Mouse (Mus musculus) forebrain, embryonic 14.5 days (tissue): ENCODE data around the gene Nrap. TPM values are rescaled to one million over a fixed set of nuclear protein-coding genes. Genes with fewer than 3 reads are reported as not detected.

Experiments
- ATAC-seq: fragments of 200-750 bp; cut with Nextera tagmentation; 2 replicates; pipeline ENCODE4 v1.8.0; 2017; ENCODE audit warnings: mild to moderate bottlenecking, moderate library complexity
- DNase-seq: peaks from one replicate; pipeline ENCODE4 v3.0.0-alpha.2; 2015; ENCODE audit warnings: low spot score
- H3K27ac ChIP-seq: fragments of 300-500 bp; sonication (generic); 2 replicates; pipeline ENCODE4 v1.5.1; 2014; ENCODE audit warnings: low read depth, mild to moderate bottlenecking, control low read depth, low read length, moderate library complexity
- H3K27me3 ChIP-seq: fragments of 300-500 bp; sonication (generic); replicated peaks from 2 replicates; pipeline ENCODE4 v1.6.1; 2014; ENCODE audit warnings: low read length, control low read depth, mixed read lengths; ENCODE audit not compliant: control insufficient read depth, insufficient read depth
- H3K36me3 ChIP-seq: fragments of 300-500 bp; sonication (generic); 2 replicates; pipeline ENCODE4 v1.6.1; 2014; ENCODE audit warnings: low read length, control low read depth; ENCODE audit not compliant: control insufficient read depth, insufficient read depth
- H3K4me1 ChIP-seq: fragments of 300-500 bp; sonication (generic); 2 replicates; pipeline ENCODE4 v1.6.1; 2014; ENCODE audit warnings: antibody characterized with exemption, low read length, control low read depth; ENCODE audit not compliant: control insufficient read depth, insufficient read depth
- H3K4me2 ChIP-seq: fragments of 300-500 bp; sonication (generic); 2 replicates; pipeline ENCODE4 v1.6.1; 2014; ENCODE audit warnings: mild to moderate bottlenecking, control low read depth, low read length
- H3K4me3 ChIP-seq: fragments of 300-500 bp; sonication (generic); 2 replicates; pipeline ENCODE4 v1.5.1; 2014; ENCODE audit warnings: low read depth, low read length, control low read depth
- H3K9ac ChIP-seq: fragments of 300-500 bp; sonication (generic); 2 replicates; pipeline ENCODE4 v1.6.1; 2014; ENCODE audit warnings: mild to moderate bottlenecking, low read length, control low read depth, moderate library complexity
- H3K9me3 ChIP-seq: fragments of 300-500 bp; sonication (generic); replicated peaks from 2 replicates; pipeline ENCODE4 v1.6.1; 2016; ENCODE audit warnings: low read length, control low read depth, mixed read lengths; ENCODE audit not compliant: control insufficient read depth
- WGBS: fragments of 180-500 bp; shearing (Covaris S2); extraction: QIAGEN DNeasy Blood & Tissue Kit; methylation state at CpG from one replicate; pipeline ENCODE4 v1.1.7; 2014; 5-methylcytosine and 5-hydroxymethylcytosine counted together
- polyA plus RNA-seq: library from polyadenylated mRNA; unstranded; fragments of >200 nt; fragmentation: Nextera tagmentation; extraction: Ambion mirVana; gene quantifications from 2 replicates; pipeline ENCODE4 v1.2.1, GENCODE M21; 2014

Nrap gene
- polyA plus RNA-seq, 1 experiment from 2014 or later, result 0.55 TPM

- DNase-seq (no peak), ATAC-seq (no peak)
- H3K36me3 ChIP-seq, result no peaks in the 10 kb centered on the region
- no peak overlapping the region for H3K27ac ChIP-seq
- no peaks in the 10 kb centered on the region for H3K27me3 ChIP-seq
- H3K4me2 ChIP-seq, result no peak overlapping the region
- no peak overlapping the region for H3K4me3 ChIP-seq
- no peaks in the 10 kb centered on the region for H3K4me1 ChIP-seq
- no peak overlapping the region for H3K9ac ChIP-seq
- WGBS, result 81% methylated on average over 10 of the region's 10 CpGs
- H3K9me3 ChIP-seq, result no peaks in the 10 kb centered on the region
Observed at GRCm38 (mm10) chr19:56374011-56374410, 15.8 kb downstream of the Nrap start.

GRCm38 (mm10) chr19:56373246-56373645 is 16.6 kb downstream of the Nrap start:
- 93% methylated on average over 5 of the region's 5 CpGs for WGBS
- Histone ChIP-seq H3K27me3 (no peaks in the 10 kb centered on the region), H3K4me2 (no peak overlapping the region), H3K27ac (no peak overlapping the region), H3K9me3 (no peaks in the 10 kb centered on the region), H3K4me3 (no peak overlapping the region), H3K4me1 (no peaks in the 10 kb centered on the region), H3K9ac (no peak overlapping the region), H3K36me3 (no peaks in the 10 kb centered on the region)
- ATAC-seq (no peak), DNase-seq (no peak)

GRCm38 (mm10) chr19:56372226-56372625 is 17.6 kb downstream of the Nrap start:
- Histone ChIP-seq H3K27ac (no peak overlapping the region), H3K36me3 (no peaks in the 10 kb centered on the region), H3K9ac (no peak overlapping the region), H3K4me2 (no peak overlapping the region), H3K27me3 (no peaks in the 10 kb centered on the region), H3K4me1 (no peaks in the 10 kb centered on the region), H3K4me3 (no peak overlapping the region), H3K9me3 (no peaks in the 10 kb centered on the region)
- ATAC-seq (no peak), DNase-seq (no peak)
- WGBS, result 17% methylated on average over 7 of the region's 7 CpGs

- no peak overlapping the region for H3K4me2 ChIP-seq
- H3K4me1 ChIP-seq, result no peaks in the 10 kb centered on the region
- no peaks in the 10 kb centered on the region for H3K36me3 ChIP-seq
- no peaks in the 10 kb centered on the region for H3K9me3 ChIP-seq
- 97% methylated on average over 6 of the region's 6 CpGs for WGBS
- H3K27me3 ChIP-seq, result no peaks in the 10 kb centered on the region
- ATAC-seq (no peak), DNase-seq (no peak)
- H3K9ac ChIP-seq, result no peak overlapping the region
- no peak overlapping the region for H3K4me3 ChIP-seq
- no peak overlapping the region for H3K27ac ChIP-seq
Observed at GRCm38 (mm10) chr19:56370389-56371150, 19.3 kb downstream of the Nrap start.

GRCm38 (mm10) chr19:56368912-56369311 is 20.9 kb downstream of the Nrap start:
- no peak for ATAC-seq
- Histone ChIP-seq H3K9me3 (no peaks in the 10 kb centered on the region), H3K9ac (no peak overlapping the region), H3K27ac (no peak overlapping the region), H3K36me3 (no peaks in the 10 kb centered on the region), H3K4me1 (no peaks in the 10 kb centered on the region), H3K4me3 (no peak overlapping the region), H3K27me3 (no peaks in the 10 kb centered on the region), H3K4me2 (no peak overlapping the region)
- no peak for DNase-seq
- 85% methylated on average over 7 of the region's 7 CpGs for WGBS

GRCm38 (mm10) chr19:56367778-56368177 is 22.1 kb downstream of the Nrap start:
- H3K4me3 ChIP-seq, result no peak overlapping the region
- DNase-seq, result no peak
- H3K27me3 ChIP-seq, result no peaks in the 10 kb centered on the region
- H3K4me1 ChIP-seq, result no peaks in the 10 kb centered on the region
- 92% methylated on average over 7 of the region's 7 CpGs for WGBS
- H3K4me2 ChIP-seq, result no peak overlapping the region
- no peak overlapping the region for H3K27ac ChIP-seq
- ATAC-seq, result no peak
- no peak overlapping the region for H3K9ac ChIP-seq
- H3K9me3 ChIP-seq, result no peaks in the 10 kb centered on the region
- no peaks in the 10 kb centered on the region for H3K36me3 ChIP-seq

- no peak overlapping the region for H3K27ac ChIP-seq
Observed at GRCm38 (mm10) chr19:56366625-56367024, 23.2 kb downstream of the Nrap start.

GRCm38 (mm10) chr19:56366168-56366567 is 23.7 kb downstream of the Nrap start:
- H3K9me3 ChIP-seq, result no peaks in the 10 kb centered on the region
- H3K27ac ChIP-seq, result no peak overlapping the region
- H3K27me3 ChIP-seq, result no peaks in the 10 kb centered on the region
- no peaks in the 10 kb centered on the region for H3K36me3 ChIP-seq
- no peak overlapping the region for H3K9ac ChIP-seq
- no peaks in the 10 kb centered on the region for H3K4me1 ChIP-seq
- no peak for ATAC-seq
- no peak overlapping the region for H3K4me2 ChIP-seq
- no peak for DNase-seq
- 84% methylated on average over 11 of the region's 11 CpGs for WGBS
- H3K4me3 ChIP-seq, result no peak overlapping the region

More at GRCm38 (mm10) chr19:56366625-56367024, 23.2 kb downstream of the Nrap start:
- no peak overlapping the region for H3K9ac ChIP-seq
- no peaks in the 10 kb centered on the region for H3K9me3 ChIP-seq
- H3K4me3 ChIP-seq, result no peak overlapping the region
- no peak overlapping the region for H3K4me2 ChIP-seq
- H3K27me3 ChIP-seq, result no peaks in the 10 kb centered on the region
- WGBS, result 83% methylated on average over 9 of the region's 9 CpGs
- no peaks in the 10 kb centered on the region for H3K36me3 ChIP-seq
- ATAC-seq, result no peak
- no peaks in the 10 kb centered on the region for H3K4me1 ChIP-seq
- DNase-seq, result no peak

- H3K9me3 ChIP-seq, result no peaks in the 10 kb centered on the region
- DNase-seq (no peak), ATAC-seq (no peak)
- H3K27ac ChIP-seq, result no peak overlapping the region
- WGBS, result 77% methylated on average over 8 of the region's 8 CpGs
- H3K4me2 ChIP-seq, result no peak overlapping the region
- H3K9ac ChIP-seq, result no peak overlapping the region
- H3K36me3 ChIP-seq, result no peaks in the 10 kb centered on the region
- H3K4me3 ChIP-seq, result no peak overlapping the region
- H3K27me3 ChIP-seq, result no peaks in the 10 kb centered on the region
- no peaks in the 10 kb centered on the region for H3K4me1 ChIP-seq
Observed at GRCm38 (mm10) chr19:56364563-56364962, 25.3 kb downstream of the Nrap start.
